Mouse (Mus musculus): ENCODE results near the gene Baz2a. TPM values are rescaled to one million over a fixed set of nuclear protein-coding genes. Genes with fewer than 3 reads are reported as not detected.

Baz2a gene
- total RNA-seq, 2 experiments from 2014 or later = 21.3 to 51.3 TPM

- ATAC-seq (ENCODE audit: poor library complexity, severe bottlenecking) = no peak
Observed at GRCm38 (mm10) chr10:128175302-128175701, 83.9 kb downstream of the Baz2a start.

GRCm38 (mm10) chr10:128175996-128176755 lies 84.8 kb downstream of the Baz2a start:
- ATAC-seq (ENCODE audit: poor library complexity, severe bottlenecking) = peak; percentile 99

- no peak for ATAC-seq (ENCODE audit: poor library complexity, severe bottlenecking)
Observed at GRCm38 (mm10) chr10:128177316-128177715, 85.9 kb downstream of the Baz2a start.

Other genes with a start within 250 kb of the Baz2a start
- gene Rdh19, start 241.6 kb upstream of the Baz2a start, total RNA-seq (2015) = not detected in 2 replicates
- not detected in 2 replicates for gene Rdh19, start 241.6 kb upstream of the Baz2a start, total RNA-seq (2017)
- gene Rdh16f2, start 225.1 kb upstream of the Baz2a start, total RNA-seq (2015) = not detected in 2 replicates
- gene Rdh16f2, start 225.1 kb upstream of the Baz2a start, total RNA-seq (2017) = not detected in 2 replicates
- gene Rdh7, start 202.8 kb upstream of the Baz2a start, total RNA-seq (2015) = not detected in 2 replicates
- gene Rdh7, start 202.8 kb upstream of the Baz2a start, total RNA-seq (2017) = not detected in 2 replicates
- not detected in 2 replicates for gene Sdr9c7, start 193.1 kb upstream of the Baz2a start, total RNA-seq (2015)
- gene Sdr9c7, start 193.1 kb upstream of the Baz2a start, total RNA-seq (2017) = not detected in 2 replicates
- not detected in 2 replicates for gene Hsd17b6, start 84.0 kb upstream of the Baz2a start, total RNA-seq (2015)
- not detected in 2 replicates for gene Hsd17b6, start 84.0 kb upstream of the Baz2a start, total RNA-seq (2017)
- 70.7 and 76.4 TPM in 2 replicates for gene Prim1, start 76.4 kb upstream of the Baz2a start, total RNA-seq (2015)
- 66.4 and 66.8 TPM in 2 replicates for gene Prim1, start 76.4 kb upstream of the Baz2a start, total RNA-seq (2017)
- gene Naca, start 56.0 kb upstream of the Baz2a start, total RNA-seq (2015) = 699 and 796 TPM in 2 replicates
- 1,510 and 1,709 TPM in 2 replicates for gene Naca, start 56.0 kb upstream of the Baz2a start, total RNA-seq (2017)
- 118 and 120 TPM in 2 replicates for gene Ptges3, start 32.6 kb upstream of the Baz2a start, total RNA-seq (2015)
- gene Ptges3, start 32.6 kb upstream of the Baz2a start, total RNA-seq (2017) = 140 and 162 TPM in 2 replicates
- gene Atp5b, start 8.3 kb upstream of the Baz2a start, total RNA-seq (2015) = 902 and 936 TPM in 2 replicates
- 1,533 and 1,600 TPM in 2 replicates for gene Atp5b, start 8.3 kb upstream of the Baz2a start, total RNA-seq (2017)
- 2.9 and 4.0 TPM in 2 replicates for gene Rbms2, start 88.7 kb downstream of the Baz2a start, total RNA-seq (2015)
- 1.5 and 5.4 TPM in 2 replicates for gene Rbms2, start 88.7 kb downstream of the Baz2a start, total RNA-seq (2017)
- 0.71 TPM in 1 of 2 replicates, not detected in the other for gene Gls2, start 102.9 kb downstream of the Baz2a start, total RNA-seq (2015)
- gene Gls2, start 102.9 kb downstream of the Baz2a start, total RNA-seq (2017) = not detected in 2 replicates
- 6.5 and 6.9 TPM in 2 replicates for gene Spryd4, start 120.2 kb downstream of the Baz2a start, total RNA-seq (2015)
- gene Spryd4, start 120.2 kb downstream of the Baz2a start, total RNA-seq (2017) = 9.0 and 10.6 TPM in 2 replicates
- gene Mip, start 134.3 kb downstream of the Baz2a start, total RNA-seq (2015) = not detected in 2 replicates
- gene Mip, start 134.3 kb downstream of the Baz2a start, total RNA-seq (2017) = 0.33 TPM in 1 of 2 replicates, not detected in the other
- gene Timeless, start 140.5 kb downstream of the Baz2a start, total RNA-seq (2015) = 14.1 and 16.1 TPM in 2 replicates
- 33.2 and 34.2 TPM in 2 replicates for gene Timeless, start 140.5 kb downstream of the Baz2a start, total RNA-seq (2017)
- 0.36 TPM in 1 of 2 replicates, not detected in the other for gene Apon, start 162.5 kb downstream of the Baz2a start, total RNA-seq (2015)
- gene Apon, start 162.5 kb downstream of the Baz2a start, total RNA-seq (2017) = 1.2 TPM in 1 of 2 replicates, not detected in the other
- gene Apof, start 177.1 kb downstream of the Baz2a start, total RNA-seq (2015) = 0.21 TPM in 1 of 2 replicates, not detected in the other
- gene Apof, start 177.1 kb downstream of the Baz2a start, total RNA-seq (2017) = not detected in 2 replicates
- 25.5 and 28.5 TPM in 2 replicates for gene Stat2, start 179.0 kb downstream of the Baz2a start, total RNA-seq (2015)
- gene Stat2, start 179.0 kb downstream of the Baz2a start, total RNA-seq (2017) = 20.2 and 33.6 TPM in 2 replicates
- gene Il23a, start 207.2 kb downstream of the Baz2a start, total RNA-seq (2015) = not detected in 2 replicates
- gene Il23a, start 207.2 kb downstream of the Baz2a start, total RNA-seq (2017) = 0.12 TPM in 1 of 2 replicates, not detected in the other
- gene Pan2, start 211.8 kb downstream of the Baz2a start, total RNA-seq (2015) = 17.3 and 17.7 TPM in 2 replicates
- gene Pan2, start 211.8 kb downstream of the Baz2a start, total RNA-seq (2017) = 14.0 and 14.9 TPM in 2 replicates
- 73.3 and 78.6 TPM in 2 replicates for gene Cnpy2, start 230.9 kb downstream of the Baz2a start, total RNA-seq (2015)
- gene Cnpy2, start 230.9 kb downstream of the Baz2a start, total RNA-seq (2017) = 81.0 and 84.5 TPM in 2 replicates
- 158 and 160 TPM in 2 replicates for gene Cs, start 246.2 kb downstream of the Baz2a start, total RNA-seq (2015)
- gene Cs, start 246.2 kb downstream of the Baz2a start, total RNA-seq (2017) = 95.0 and 116 TPM in 2 replicates

Data from megakaryocyte, adult 5-6 weeks (primary cell).